Mouse (Mus musculus): ENCODE results near the gene Kcnq1.

DNA sequence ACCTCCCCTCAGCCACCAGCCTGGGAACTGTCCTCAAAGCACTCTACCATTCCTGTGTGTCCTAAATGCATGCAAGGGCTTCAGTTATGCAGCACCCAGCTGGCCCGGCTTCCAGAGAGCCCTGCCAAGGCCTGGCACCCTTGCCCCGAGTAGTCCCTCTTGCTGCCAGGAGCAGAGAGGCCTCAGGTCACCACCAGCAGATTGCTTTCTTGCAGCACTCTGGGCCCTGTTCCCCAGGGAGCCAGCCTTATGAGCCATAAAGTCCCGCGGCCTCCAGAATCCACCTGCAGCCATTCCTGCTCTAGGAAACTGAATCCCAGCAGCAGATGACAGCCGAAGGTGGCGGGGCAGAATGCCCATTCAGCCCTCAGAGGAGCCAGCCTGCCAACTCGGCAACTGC is 327.2 kb downstream of the Kcnq1 start:
- TF ChIP-seq POLR2A (IDR thresholded peaks at IDR 0.05; ENCODE audit: low read depth, low read length) (no peak), CTCF (conservative IDR thresholded peaks at IDR 0.05 in 1 of 2, IDR thresholded peaks at IDR 0.05 in 1 of 2; ENCODE audit: low read depth in 2 of 2, low read length in 2 of 2) (no peak), ETS1 (conservative IDR thresholded peaks at IDR 0.05; ENCODE audit: low read depth, low read length) (no peak), EP300 (IDR thresholded peaks at IDR 0.05; ENCODE audit: low read length) (no peak), TCF12 (IDR thresholded peaks at IDR 0.05; ENCODE audit: low read depth, low read length) (no peak), RCOR1 (conservative IDR thresholded peaks at IDR 0.05; ENCODE audit: low read depth, low read length) (no peak), TBP (conservative IDR thresholded peaks at IDR 0.05; ENCODE audit: low read depth, low read length) (no peak), MAX (IDR thresholded peaks at IDR 0.05; ENCODE audit: low read length) (no peak), RAD21 (IDR thresholded peaks at IDR 0.05; ENCODE audit: low read depth, low read length) (no peak), CHD2 (IDR thresholded peaks at IDR 0.05; ENCODE audit: low read length) (no peak), IRF4 (IDR thresholded peaks at IDR 0.05; ENCODE audit: low read depth, low read length) (no peak), NRF1 (IDR thresholded peaks at IDR 0.05; ENCODE audit: low read depth, low read length) (no peak), SIN3A (IDR thresholded peaks at IDR 0.05; ENCODE audit: low read length) (no peak), POLR2AphosphoS2 (IDR thresholded peaks at IDR 0.05; ENCODE audit: low read depth, low read length) (no peak)
